Mouse (Mus musculus): ENCODE data around the gene Dhdh. TPM values are rescaled to one million over a fixed set of nuclear protein-coding genes. Genes with fewer than 3 reads are reported as not detected.
A peak's percentile ranks its signal among the peaks of the same experiment; 100 is the strongest.
"Not testable (repeated sequence)": the region's sequence is repeated elsewhere in the genome, so short reads cannot be mapped to it uniquely, and the experiment has no call there.

Dhdh gene
- polyA plus RNA-seq, 1 experiment from 2014 or later = 4.5 TPM

DNA sequence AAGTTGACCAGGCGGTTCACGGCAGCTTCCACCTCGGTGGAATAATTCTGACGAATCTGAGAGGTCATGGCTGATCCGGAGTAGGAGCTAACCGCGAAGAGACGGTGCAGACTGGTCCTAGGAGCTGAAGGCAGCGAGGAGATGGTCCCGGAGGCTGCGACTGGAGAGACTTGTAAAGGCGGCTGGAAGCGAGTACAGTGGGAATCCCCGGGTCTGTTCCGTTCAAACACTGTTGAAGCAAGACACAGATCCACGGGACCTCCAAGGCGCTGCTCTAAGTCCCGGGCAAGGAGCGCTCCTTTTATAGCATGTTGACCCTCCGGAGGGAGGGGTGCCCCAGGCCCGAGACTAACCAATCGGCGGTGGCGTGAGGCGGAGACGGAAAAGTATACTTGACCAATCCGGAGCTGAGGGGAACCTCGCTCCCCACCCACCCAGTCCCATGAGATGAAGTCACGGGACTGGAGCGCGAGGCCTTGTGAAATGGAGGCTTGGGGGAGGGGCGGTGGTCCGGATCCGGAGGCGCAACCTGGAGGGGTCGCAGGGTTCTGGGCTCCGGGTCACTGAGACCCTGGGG, 29.0 kb downstream of the Dhdh start, which contains the start of gene Ftl1:
TSS of gene Ftl1 (minus strand) at position 321 of the 577 bp plus-strand sequence.
- Histone ChIP-seq H3K27ac (peak within 1 kb of the TSS; percentile 96), H3K4me3 (peak within 1 kb of the TSS; percentile 80), H3K36me3 (peaks cover 65% of the 10 kb centered on the region), H3K4me2 (peak within 1 kb of the TSS; percentile 84), H3K4me1 (peaks cover 41% of the 10 kb centered on the region), H3K9ac (peak within 1 kb of the TSS; percentile 93)
- WGBS = under 1% methylated on average over 29 of the region's 37 CpGs
- not testable (repeated sequence) for H3K9me3 ChIP-seq, H3K27me3 ChIP-seq
- peak; percentile 94 for ATAC-seq (ENCODE audit: insufficient number of reproducible peaks, insufficient read depth, low FRiP score, low TSS enrichment, low read depth)

DNA sequence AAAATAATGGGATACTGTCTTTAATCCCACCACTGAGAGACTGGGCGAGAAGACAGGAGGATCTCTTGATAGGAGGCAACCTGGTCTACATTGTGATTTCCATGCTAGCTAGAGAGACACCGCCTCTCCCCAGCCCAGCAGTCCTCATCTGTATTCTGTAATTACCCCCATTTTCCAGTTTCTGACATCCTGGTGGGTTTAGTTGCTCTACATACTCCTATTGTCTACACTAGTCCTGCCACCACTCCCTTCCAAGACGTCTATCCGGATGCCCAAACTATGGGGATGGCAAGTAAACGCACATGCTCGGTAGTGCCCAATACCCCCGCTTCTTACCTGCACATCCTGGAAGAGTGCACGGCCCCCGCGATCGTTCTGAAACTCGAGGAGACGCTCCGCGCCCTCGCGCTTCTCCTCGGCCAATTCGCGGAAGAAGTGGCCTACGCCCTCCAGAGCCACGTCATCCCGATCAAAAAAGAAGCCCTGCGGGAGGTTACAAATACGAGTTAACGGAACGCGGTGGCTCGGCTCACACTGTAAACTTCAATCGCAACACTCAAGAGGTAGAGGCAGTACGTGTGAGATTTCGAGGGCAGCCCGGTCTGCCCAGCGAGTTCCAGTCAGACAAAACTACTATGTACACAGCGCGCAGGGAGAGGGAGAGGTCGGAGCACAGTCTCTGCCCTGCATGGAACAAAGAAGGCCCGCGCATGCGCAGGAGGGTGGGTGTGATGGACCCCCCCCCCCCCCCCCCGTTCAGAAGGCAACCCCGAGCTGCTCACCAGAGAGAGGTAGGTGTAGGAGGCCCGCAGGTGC, 29.6 kb downstream of the Dhdh start:
- H3K4me1 ChIP-seq = peaks cover 41% of the 10 kb centered on the region
- H3K9me3 ChIP-seq = no peaks in the 10 kb centered on the region
- WGBS = under 1% methylated on average over 43 of the region's 43 CpGs
- ATAC-seq (ENCODE audit: insufficient number of reproducible peaks, insufficient read depth, low FRiP score, low TSS enrichment, low read depth) = peak; percentile 58
- no peaks in the 10 kb centered on the region for H3K27me3 ChIP-seq
- H3K4me2 ChIP-seq = peak overlapping the region; percentile 84
- H3K9ac ChIP-seq = peak overlapping the region; percentile 93
- peak overlapping the region; percentile 96 for H3K27ac ChIP-seq
- H3K36me3 ChIP-seq = peaks cover 65% of the 10 kb centered on the region
- H3K4me3 ChIP-seq = peak overlapping the region; percentile 80

DNA sequence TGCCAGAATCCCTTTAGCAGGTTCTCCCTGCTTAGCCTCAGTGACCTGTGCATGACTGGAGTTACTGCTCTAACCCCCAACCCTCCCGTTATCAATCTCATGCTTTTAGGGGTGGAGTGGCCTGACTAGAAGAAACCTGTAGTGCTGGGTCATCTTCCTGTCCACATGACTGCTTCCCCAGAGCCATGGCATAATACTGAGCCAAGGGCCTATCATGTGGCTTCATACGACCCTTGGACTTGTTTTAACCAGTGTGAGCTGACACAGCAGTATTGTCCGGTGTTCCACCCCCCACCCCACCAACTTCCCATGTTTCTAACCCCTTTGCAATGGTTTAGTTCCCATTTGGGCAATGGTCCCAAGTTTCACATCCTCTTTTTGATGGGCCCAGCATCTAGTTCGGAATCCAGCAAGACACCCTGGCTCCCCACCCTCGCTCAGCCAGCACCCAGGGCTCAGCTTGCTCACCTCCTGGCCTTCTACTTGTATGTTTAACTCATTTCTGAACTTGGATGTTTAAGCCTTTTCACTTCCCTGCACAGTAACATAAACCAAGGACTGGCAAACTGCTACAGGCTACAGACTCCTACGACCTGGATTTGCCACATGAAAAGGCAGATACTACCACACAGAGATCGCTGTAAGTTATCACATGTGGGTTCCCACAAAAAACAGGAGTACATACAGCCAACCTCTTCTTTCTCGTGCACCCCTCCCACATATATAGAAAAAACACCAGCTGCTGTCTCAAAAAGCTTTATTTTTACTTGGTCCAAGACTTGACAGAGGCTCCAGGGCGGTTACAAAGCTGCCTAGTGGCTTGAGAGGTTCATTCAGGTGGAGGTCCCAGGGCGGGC, 31.2 kb downstream of the Dhdh start:
- peaks cover 66% of the 10 kb centered on the region for H3K36me3 ChIP-seq
- peak overlapping the region; percentile 84 for H3K4me2 ChIP-seq
- no peak for ATAC-seq (ENCODE audit: insufficient number of reproducible peaks, insufficient read depth, low FRiP score, low TSS enrichment, low read depth)
- peaks cover 41% of the 10 kb centered on the region for H3K4me1 ChIP-seq
- peak overlapping the region; percentile 93 for H3K9ac ChIP-seq
- peak overlapping the region; percentile 44; the same call in 1 of the 2 replicates for H3K27ac ChIP-seq
- WGBS = 58% methylated on average over 10 of the region's 10 CpGs
- H3K4me3 ChIP-seq = peak overlapping the region; percentile 80
- H3K27me3 ChIP-seq = no peaks in the 10 kb centered on the region
- no peaks in the 10 kb centered on the region for H3K9me3 ChIP-seq

DNA sequence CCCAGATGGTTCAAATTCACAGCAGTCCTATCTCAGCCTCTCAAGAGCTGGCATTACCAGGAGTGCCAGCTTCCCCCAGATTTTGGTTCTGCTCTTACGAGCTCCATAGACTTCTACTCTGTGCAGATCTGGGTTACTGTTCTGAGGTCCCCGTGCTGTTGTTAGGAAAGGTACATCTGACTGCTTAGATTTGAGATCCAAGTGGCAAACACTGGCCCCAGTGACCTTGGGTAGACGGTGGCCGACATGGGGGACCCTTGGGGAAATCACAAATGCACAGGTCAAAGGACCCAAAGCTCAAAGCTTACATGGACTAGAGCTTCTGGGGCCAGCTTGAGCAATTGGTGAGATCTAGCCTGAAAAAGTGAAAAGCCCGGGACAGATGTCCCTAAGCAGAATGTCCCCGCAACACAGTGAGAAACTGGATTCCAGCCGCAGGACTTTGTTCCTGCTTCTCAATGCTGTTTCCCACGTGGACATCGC, 31.8 kb downstream of the Dhdh start:
- Histone ChIP-seq H3K9ac (peak overlapping the region; percentile 93; the same call in 1 of the 2 replicates), H3K4me3 (peak overlapping the region; percentile 80), H3K4me2 (peak overlapping the region; percentile 84), H3K9me3 (no peaks in the 10 kb centered on the region), H3K27ac (peak overlapping the region; percentile 11; the same call in 1 of the 2 replicates), H3K4me1 (peaks cover 39% of the 10 kb centered on the region), H3K36me3 (peaks cover 67% of the 10 kb centered on the region), H3K27me3 (no peaks in the 10 kb centered on the region)
- WGBS = 56% methylated on average over 9 of the region's 9 CpGs
- ATAC-seq (ENCODE audit: insufficient number of reproducible peaks, insufficient read depth, low FRiP score, low TSS enrichment, low read depth) = no peak

DNA sequence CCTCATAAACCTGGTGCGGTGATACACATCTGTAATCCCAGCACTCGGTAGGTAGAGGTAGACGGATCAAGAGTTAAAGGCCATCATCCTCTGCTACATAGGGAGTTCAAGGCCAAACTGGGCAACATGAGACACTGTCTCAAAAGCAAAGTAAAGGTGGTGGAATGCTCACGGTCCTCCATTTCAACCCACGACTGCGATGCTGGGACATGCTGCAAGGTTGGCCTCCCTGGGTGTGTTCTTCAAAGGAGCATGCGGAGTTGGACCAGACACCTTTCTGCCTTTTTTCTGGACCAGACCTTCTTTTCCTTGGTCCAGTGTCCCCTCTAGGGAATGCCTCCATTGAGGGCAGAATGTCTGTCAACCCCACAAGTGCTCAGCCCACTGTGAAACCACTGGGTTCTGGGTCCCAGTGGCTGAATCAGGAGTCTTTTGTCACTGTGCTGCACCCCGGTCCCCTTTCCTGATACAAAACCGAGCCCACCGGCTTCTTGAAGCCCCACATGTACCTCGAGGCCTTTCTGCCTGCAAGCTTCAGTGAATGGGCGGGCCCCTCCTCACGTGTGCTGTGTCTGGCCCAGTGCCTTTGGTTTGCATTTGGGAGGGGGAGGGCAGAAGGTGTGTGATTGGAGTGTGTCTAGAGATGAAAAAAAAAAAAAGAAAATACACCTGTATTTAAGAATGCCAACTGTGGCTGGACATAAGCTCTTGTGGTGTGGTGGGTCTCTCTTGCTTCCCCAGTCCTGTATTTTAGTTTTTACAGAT, 32.5 kb downstream of the Dhdh start:
- no peaks in the 10 kb centered on the region for H3K27me3 ChIP-seq
- no peaks in the 10 kb centered on the region for H3K9me3 ChIP-seq
- H3K36me3 ChIP-seq = peaks cover 69% of the 10 kb centered on the region
- ATAC-seq (ENCODE audit: insufficient number of reproducible peaks, insufficient read depth, low FRiP score, low TSS enrichment, low read depth) = no peak
- H3K4me1 ChIP-seq = peaks cover 35% of the 10 kb centered on the region
- WGBS = 71% methylated on average over 13 of the region's 13 CpGs
- H3K9ac ChIP-seq = no peak overlapping the region
- H3K27ac ChIP-seq = no peak overlapping the region; the same call in 1 of the 2 replicates
- no peak overlapping the region for H3K4me3 ChIP-seq
- no peak overlapping the region for H3K4me2 ChIP-seq

DNA sequence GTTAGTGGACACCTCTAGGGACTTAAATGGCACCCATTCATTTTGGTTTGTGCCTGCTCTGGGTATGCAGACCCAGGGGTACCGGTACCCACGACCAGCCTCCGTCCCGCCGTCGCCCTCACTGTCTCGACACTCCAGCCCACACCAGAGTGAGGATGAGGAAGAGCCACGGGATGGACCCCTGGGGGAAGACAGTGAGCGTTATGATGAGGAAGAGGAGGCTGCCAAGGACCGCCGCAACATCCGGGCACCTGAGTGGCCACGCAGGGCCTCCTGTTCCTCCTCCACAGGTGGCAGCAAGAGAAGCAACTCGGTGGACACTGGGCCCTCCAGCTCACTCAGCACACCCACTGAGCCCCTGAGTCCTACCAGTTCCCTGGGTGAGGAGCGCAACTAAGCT, 33.6 kb downstream of the Dhdh start:
- Histone ChIP-seq H3K4me1 (peaks cover 23% of the 10 kb centered on the region), H3K27ac (no peak overlapping the region), H3K4me2 (no peak overlapping the region), H3K9ac (no peak overlapping the region), H3K4me3 (no peak overlapping the region), H3K27me3 (no peaks in the 10 kb centered on the region), H3K36me3 (peaks cover 72% of the 10 kb centered on the region), H3K9me3 (no peaks in the 10 kb centered on the region)
- ATAC-seq (ENCODE audit: insufficient number of reproducible peaks, insufficient read depth, low FRiP score, low TSS enrichment, low read depth) = no peak
- WGBS = 90% methylated on average over 15 of the region's 15 CpGs

DNA sequence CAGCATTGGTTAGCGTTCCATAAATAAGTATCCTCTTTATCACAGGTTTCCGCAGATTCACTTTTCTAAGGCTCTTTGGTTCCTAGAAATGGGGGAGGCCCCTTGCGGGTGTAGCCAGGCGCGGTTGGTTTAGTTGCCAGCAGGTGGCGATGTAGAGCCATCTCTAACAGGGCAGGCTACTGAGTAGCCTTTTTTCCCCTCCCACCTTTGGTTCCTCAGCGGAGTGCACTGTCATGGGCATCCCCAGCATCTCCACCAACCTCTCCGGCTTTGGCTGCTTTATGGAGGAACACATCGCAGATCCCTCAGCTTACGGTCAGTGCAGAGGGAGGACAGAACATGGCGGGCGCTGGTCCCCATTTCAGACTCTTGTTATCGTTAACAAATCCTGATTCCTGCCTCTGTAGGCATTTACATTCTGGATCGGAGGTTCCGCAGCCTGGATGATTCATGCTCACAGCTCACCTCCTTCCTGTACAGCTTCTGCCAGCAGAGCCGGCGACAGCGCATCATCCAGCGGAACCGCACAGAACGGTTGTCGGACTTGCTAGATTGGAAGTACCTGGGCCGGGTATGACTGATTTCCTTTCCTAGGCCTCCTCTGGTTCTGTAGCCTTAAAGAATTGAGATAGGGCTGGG, 37.1 kb downstream of the Dhdh start:
- H3K27me3 ChIP-seq = no peaks in the 10 kb centered on the region
- no peak overlapping the region for H3K27ac ChIP-seq
- peaks cover 76% of the 10 kb centered on the region for H3K36me3 ChIP-seq
- H3K4me3 ChIP-seq = no peak overlapping the region
- H3K4me1 ChIP-seq = peaks cover 7% of the 10 kb centered on the region; the same call in 1 of the 2 replicates
- H3K9ac ChIP-seq = no peak overlapping the region
- 58% methylated on average over 23 of the region's 23 CpGs for WGBS
- no peaks in the 10 kb centered on the region for H3K9me3 ChIP-seq
- H3K4me2 ChIP-seq = no peak overlapping the region
- 0 out of 2 replicates have a peak, but pooled peaks have one; percentile 49 for ATAC-seq (ENCODE audit: insufficient number of reproducible peaks, insufficient read depth, low FRiP score, low TSS enrichment, low read depth)

DNA sequence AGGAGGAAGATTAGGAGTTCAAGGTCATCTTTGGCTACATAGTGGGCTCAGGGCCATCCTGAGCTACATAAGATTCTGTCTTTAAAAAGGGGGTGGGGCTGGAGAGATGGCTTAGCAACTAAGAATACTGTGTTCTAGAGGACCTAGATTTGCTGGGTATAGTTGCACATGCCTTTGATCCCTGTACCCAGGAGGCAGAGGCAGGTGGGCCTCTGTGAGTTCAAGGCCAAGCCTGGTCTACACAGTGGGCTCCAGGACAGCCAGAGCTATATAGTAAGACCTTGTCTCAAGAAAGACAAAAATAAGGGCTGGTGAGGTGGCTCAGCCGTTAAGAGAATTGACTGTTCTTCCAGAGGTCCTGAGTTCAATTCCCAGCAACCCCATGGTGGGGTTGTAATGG, 38.6 kb downstream of the Dhdh start:
- Histone ChIP-seq H3K4me1 (peaks cover 3% of the 10 kb centered on the region; the same call in 1 of the 2 replicates), H3K36me3 (peaks cover 72% of the 10 kb centered on the region), H3K4me3 (no peak overlapping the region), H3K9ac (no peak overlapping the region), H3K9me3 (no peaks in the 10 kb centered on the region), H3K27me3 (no peaks in the 10 kb centered on the region), H3K4me2 (no peak overlapping the region), H3K27ac (no peak overlapping the region)
- no peak for ATAC-seq (ENCODE audit: insufficient number of reproducible peaks, insufficient read depth, low FRiP score, low TSS enrichment, low read depth)
- 91% methylated on average over 1 of the region's 1 CpGs for WGBS

DNA sequence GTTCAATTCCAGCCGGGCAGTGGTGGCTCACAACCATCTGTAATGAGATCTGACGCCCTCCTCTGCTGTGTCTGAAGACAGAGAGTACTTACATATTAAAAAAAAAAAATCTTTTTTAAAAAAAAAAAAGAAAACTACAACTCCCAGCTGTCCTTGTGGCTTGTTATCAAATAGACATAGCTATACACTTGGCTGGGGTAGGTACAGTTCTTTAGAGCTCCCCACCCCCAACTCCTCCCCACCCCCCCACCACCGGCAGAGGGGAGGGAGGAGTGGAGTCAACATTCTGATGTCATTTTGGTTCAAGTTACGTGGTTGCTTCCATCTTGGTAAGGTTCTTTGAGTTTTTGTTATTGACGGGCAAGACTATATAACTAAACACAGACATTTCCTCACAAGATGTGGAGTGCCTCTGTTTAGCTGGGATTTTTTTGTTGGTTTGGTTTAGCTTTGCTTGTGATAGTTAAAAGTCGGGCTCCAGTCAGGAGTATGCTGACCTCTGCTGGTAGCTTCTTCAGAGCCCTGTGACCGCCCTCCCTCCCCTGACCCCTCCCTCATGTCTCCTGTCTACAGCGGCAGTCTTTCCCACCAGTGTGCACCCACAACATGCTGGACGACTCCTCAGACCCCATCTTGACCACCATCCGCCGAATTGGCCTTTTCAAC, 41.1 kb downstream of the Dhdh start:
- peaks cover 3% of the 10 kb centered on the region; the same call in 1 of the 2 replicates for H3K4me1 ChIP-seq
- 26% methylated on average over 11 of the region's 11 CpGs for WGBS
- no peak for ATAC-seq (ENCODE audit: insufficient number of reproducible peaks, insufficient read depth, low FRiP score, low TSS enrichment, low read depth)
- no peaks in the 10 kb centered on the region for H3K9me3 ChIP-seq
- H3K36me3 ChIP-seq = peaks cover 73% of the 10 kb centered on the region
- H3K27me3 ChIP-seq = no peaks in the 10 kb centered on the region
- peak overlapping the region; percentile 51; the same call in 1 of the 2 replicates for H3K27ac ChIP-seq
- H3K4me2 ChIP-seq = no peak overlapping the region
- 0 out of 2 replicates have a peak overlapping the region, but pooled peaks have one; percentile 32 for H3K9ac ChIP-seq
- no peak overlapping the region for H3K4me3 ChIP-seq

DNA sequence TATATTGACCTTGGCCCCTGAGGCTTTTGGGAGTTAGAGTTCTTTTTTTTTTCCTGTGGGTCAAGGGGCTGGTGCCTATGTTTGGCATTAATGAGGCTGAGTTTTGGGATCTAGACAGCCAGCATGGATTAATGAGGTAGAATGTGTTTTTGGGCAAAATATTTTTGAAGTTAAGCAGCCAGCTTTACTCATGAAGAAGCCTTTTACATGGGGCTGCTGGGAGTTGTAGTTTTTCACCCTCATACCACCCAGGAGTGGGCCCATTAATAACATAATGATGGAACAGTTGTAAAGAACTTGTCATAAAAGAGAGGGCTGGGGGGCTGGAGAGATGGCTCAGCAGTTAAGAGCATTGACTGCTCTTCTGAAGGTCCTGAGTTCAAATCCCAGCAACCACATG, 42.0 kb downstream of the Dhdh start:
- Histone ChIP-seq H3K4me1 (peaks cover 3% of the 10 kb centered on the region; the same call in 1 of the 2 replicates), H3K36me3 (peaks cover 70% of the 10 kb centered on the region), H3K9me3 (no peaks in the 10 kb centered on the region), H3K4me3 (no peak overlapping the region), H3K27ac (no peak overlapping the region), H3K9ac (no peak overlapping the region), H3K4me2 (no peak overlapping the region), H3K27me3 (no peaks in the 10 kb centered on the region)
- no peak for ATAC-seq (ENCODE audit: insufficient number of reproducible peaks, insufficient read depth, low FRiP score, low TSS enrichment, low read depth)

Measured in embryonic facial prominence, embryonic 13.5 days (tissue).